Mouse (Mus musculus) cerebellum, adult 2 months (tissue): ENCODE data around the gene Tmem59.

ENCODE experiments used
- CTCF ChIP-seq: fragments of 200-500 bp; IDR thresholded peaks from 2 replicates; pipeline ENCODE4 v1.5.1; 2011; ENCODE audit warnings: low read depth, mild to moderate bottlenecking, control low read depth, low read length, moderate library complexity, borderline replicate concordance; ENCODE audit not compliant: insufficient read depth
- POLR2A ChIP-seq: fragments of 200-500 bp; IDR thresholded peaks from 2 replicates; pipeline ENCODE4 v1.6.1; 2011; ENCODE audit warnings: low read length, control low read depth, borderline replicate concordance; ENCODE audit not compliant: insufficient read depth

DNA sequence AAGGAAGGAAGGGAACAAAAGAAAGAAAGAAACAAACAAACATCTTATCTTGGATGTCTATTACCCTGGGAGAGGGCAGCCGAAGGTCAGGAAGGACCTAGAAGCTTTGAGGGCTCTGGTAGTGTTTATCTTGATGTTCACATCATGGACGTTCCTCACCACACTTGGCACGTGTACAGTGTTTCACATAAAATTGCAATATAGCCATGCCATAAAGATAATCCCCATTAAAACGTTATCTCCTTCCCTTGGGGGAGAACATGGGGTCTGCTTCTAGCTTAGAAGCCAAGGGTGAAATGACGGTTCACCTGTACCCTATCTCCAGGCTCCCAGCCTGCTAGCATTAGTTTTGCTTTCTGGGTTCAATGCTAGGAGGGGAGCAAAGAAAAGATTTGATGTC, 11.5 kb upstream of the Tmem59 start:
- no peak for TF ChIP-seq CTCF
- TF ChIP-seq POLR2A, result no peak
